Mouse (Mus musculus): ENCODE data around the gene Tgm4. TPM values are rescaled to one million over a fixed set of nuclear protein-coding genes. Genes with fewer than 3 reads are reported as not detected.

The Tgm4 gene
- polyA plus RNA-seq (2015; fragmentation: Illumina TruSeq; extraction: RNeasy Lipid Tissue Mini Kit (QIAGEN cat#74804); ENCODE audit: insufficient read depth, low replicate concordance) = 0.76 TPM

GRCm38 (mm10) chr9:123034426-123034825, at the start of gene Tgm4:
Gene Tgm4, plus strand, starts transcription at chr9:123034726.

GRCm38 (mm10) chr9:123020995-123021631, 13.4 kb upstream of the Tgm4 start, which contains the start of gene Tmem42:
Gene Tmem42, plus strand, starts transcription at chr9:123021326.

DNA sequence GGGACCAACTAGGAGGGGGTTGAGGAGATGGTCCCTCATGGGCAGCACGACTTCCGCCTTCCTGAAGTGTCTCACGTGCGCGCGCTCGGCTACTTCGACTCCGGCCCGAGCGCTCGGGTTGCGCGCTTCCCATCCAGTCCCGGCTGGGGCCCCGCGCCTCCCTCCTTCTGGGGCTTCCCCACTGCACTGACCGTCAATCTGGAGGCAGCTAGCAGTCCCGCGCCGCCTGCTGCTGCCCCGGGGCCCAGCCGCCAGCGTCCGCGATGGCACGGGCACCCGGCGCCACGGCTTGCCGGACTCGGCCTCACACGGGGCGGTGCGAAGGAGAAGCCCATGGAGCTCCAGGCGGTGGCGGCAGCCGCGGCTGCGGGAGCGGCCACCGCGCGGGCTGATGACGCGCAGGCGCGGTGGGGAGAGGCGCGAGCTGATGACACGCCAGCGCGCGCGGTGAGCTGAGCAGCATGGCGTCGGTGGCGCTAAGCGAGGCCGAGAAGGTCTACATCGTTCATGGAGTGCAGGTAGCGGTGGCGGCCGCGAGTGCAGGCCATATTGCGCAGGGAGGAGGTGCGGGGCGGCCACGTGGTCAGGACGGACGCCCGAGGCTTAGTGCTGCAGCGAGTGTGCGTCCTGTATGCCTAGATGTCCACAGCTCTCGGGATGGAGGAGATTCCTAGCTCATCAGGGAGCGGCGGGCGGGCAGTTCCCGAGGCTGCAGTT, 78.4 kb downstream of the Tgm4 start, which contains the start of the genes Zdhhc3 and Exosc7:
Gene Zdhhc3 (minus strand): TSS at position 401 of the 717 bp plus-strand sequence.
Gene Exosc7 (plus strand): TSS at position 411 of the 717 bp plus-strand sequence.

Other genes with a start within 250 kb of the Tgm4 start
- gene Tcaim, start 229.2 kb upstream of the Tgm4 start, polyA plus RNA-seq (2015; fragmentation: Illumina TruSeq; extraction: RNeasy Lipid Tissue Mini Kit (QIAGEN cat#74804); ENCODE audit: insufficient read depth, low replicate concordance) = 13.0 TPM
- gene Gm35549, start 190.7 kb upstream of the Tgm4 start, polyA plus RNA-seq (2015; fragmentation: Illumina TruSeq; extraction: RNeasy Lipid Tissue Mini Kit (QIAGEN cat#74804); ENCODE audit: insufficient read depth, low replicate concordance) = not detected
- 188 TPM for gene Zfp445, start 168.7 kb upstream of the Tgm4 start, polyA plus RNA-seq (2015; fragmentation: Illumina TruSeq; extraction: RNeasy Lipid Tissue Mini Kit (QIAGEN cat#74804); ENCODE audit: insufficient read depth, low replicate concordance)
- 13.0 TPM for gene Zkscan7, start 149.0 kb upstream of the Tgm4 start, polyA plus RNA-seq (2015; fragmentation: Illumina TruSeq; extraction: RNeasy Lipid Tissue Mini Kit (QIAGEN cat#74804); ENCODE audit: insufficient read depth, low replicate concordance)
- gene Zfp105, start 111.7 kb upstream of the Tgm4 start, polyA plus RNA-seq (2015; fragmentation: Illumina TruSeq; extraction: RNeasy Lipid Tissue Mini Kit (QIAGEN cat#74804); ENCODE audit: insufficient read depth, low replicate concordance) = 3.1 TPM
- gene 1110059G10Rik, start 83.7 kb upstream of the Tgm4 start, polyA plus RNA-seq (2015; fragmentation: Illumina TruSeq; extraction: RNeasy Lipid Tissue Mini Kit (QIAGEN cat#74804); ENCODE audit: insufficient read depth, low replicate concordance) = 38.7 TPM
- gene Kif15, start 83.7 kb upstream of the Tgm4 start, polyA plus RNA-seq (2015; fragmentation: Illumina TruSeq; extraction: RNeasy Lipid Tissue Mini Kit (QIAGEN cat#74804); ENCODE audit: insufficient read depth, low replicate concordance) = 16.4 TPM
- gene Tmem42, start 13.4 kb upstream of the Tgm4 start, polyA plus RNA-seq (2015; fragmentation: Illumina TruSeq; extraction: RNeasy Lipid Tissue Mini Kit (QIAGEN cat#74804); ENCODE audit: insufficient read depth, low replicate concordance) = 14.8 TPM
- gene Zdhhc3, start 78.5 kb downstream of the Tgm4 start, polyA plus RNA-seq (2015; fragmentation: Illumina TruSeq; extraction: RNeasy Lipid Tissue Mini Kit (QIAGEN cat#74804); ENCODE audit: insufficient read depth, low replicate concordance) = 42.2 TPM
- gene Exosc7, start 78.5 kb downstream of the Tgm4 start, polyA plus RNA-seq (2015; fragmentation: Illumina TruSeq; extraction: RNeasy Lipid Tissue Mini Kit (QIAGEN cat#74804); ENCODE audit: insufficient read depth, low replicate concordance) = 59.8 TPM
- 1.1 TPM for gene Clec3b, start 116.2 kb downstream of the Tgm4 start, polyA plus RNA-seq (2015; fragmentation: Illumina TruSeq; extraction: RNeasy Lipid Tissue Mini Kit (QIAGEN cat#74804); ENCODE audit: insufficient read depth, low replicate concordance)
- 3.6 TPM for gene Cdcp1, start 181.3 kb downstream of the Tgm4 start, polyA plus RNA-seq (2015; fragmentation: Illumina TruSeq; extraction: RNeasy Lipid Tissue Mini Kit (QIAGEN cat#74804); ENCODE audit: insufficient read depth, low replicate concordance)
- gene Tmem158, start 226.0 kb downstream of the Tgm4 start, polyA plus RNA-seq (2015; fragmentation: Illumina TruSeq; extraction: RNeasy Lipid Tissue Mini Kit (QIAGEN cat#74804); ENCODE audit: insufficient read depth, low replicate concordance) = 1.7 TPM